Mouse (Mus musculus) midbrain, embryonic 12.5 days (tissue): ENCODE data around the gene Mxra8. TPM values are rescaled to one million over a fixed set of nuclear protein-coding genes. Genes with fewer than 3 reads are reported as not detected.

Experiments
- ATAC-seq: fragments of 200-750 bp; cut with Nextera tagmentation; 2 replicates; pipeline ENCODE4 v1.8.0; 2017; ENCODE audit warnings: low read depth, moderate TSS enrichment, moderate library complexity; ENCODE audit not compliant: low FRiP score
- H3K27ac ChIP-seq: fragments of 300-500 bp; sonication (generic); replicated peaks from 2 replicates; pipeline ENCODE4 v1.5.1; 2016; ENCODE audit warnings: mild to moderate bottlenecking
- H3K27me3 ChIP-seq: fragments of 300-500 bp; sonication (generic); 2 replicates; pipeline ENCODE4 v1.6.1; 2016; ENCODE audit warnings: mild to moderate bottlenecking
- H3K36me3 ChIP-seq: fragments of 300-500 bp; sonication (generic); 2 replicates; pipeline ENCODE4 v1.6.1; 2016
- H3K4me1 ChIP-seq: fragments of 300-500 bp; sonication (generic); 2 replicates; pipeline ENCODE4 v1.6.1; 2016
- H3K4me2 ChIP-seq: fragments of 300-500 bp; sonication (generic); replicated peaks from 2 replicates; pipeline ENCODE4 v1.6.1; 2016; ENCODE audit warnings: mild to moderate bottlenecking, moderate library complexity
- H3K4me3 ChIP-seq: fragments of 300-500 bp; sonication (generic); 2 replicates; pipeline ENCODE4 v1.5.1; 2016; ENCODE audit warnings: mild to moderate bottlenecking
- H3K9ac ChIP-seq: fragments of 300-500 bp; sonication (generic); replicated peaks from 2 replicates; pipeline ENCODE4 v1.6.1; 2016; ENCODE audit warnings: mild to moderate bottlenecking, moderate library complexity
- H3K9me3 ChIP-seq: fragments of 300-500 bp; sonication (generic); 2 replicates; pipeline ENCODE4 v1.6.1; 2016; ENCODE audit warnings: mild to moderate bottlenecking
- WGBS: fragments of 180-500 bp; shearing (Covaris S2); methylation state at CpG from one replicate; pipeline ENCODE4 v1.1.7; 2016; 5-methylcytosine and 5-hydroxymethylcytosine counted together
- polyA plus RNA-seq: library from polyadenylated mRNA; unstranded; fragments of >200 nt; fragmentation: Nextera tagmentation; extraction: Ambion mirVana; gene quantifications from 2 replicates; pipeline ENCODE4 v1.2.1, GENCODE M21; 2016

Mxra8 gene
- polyA plus RNA-seq: 31.9 and 36.0 TPM in 2 replicates

GRCm38 (mm10) chr4:155839483-155839910, at the start of gene Mxra8:
Gene Mxra8, plus strand, starts transcription at chr4:155839680.
- Histone ChIP-seq H3K4me3 (peak within 1 kb of the TSS; percentile 42), H3K36me3 (0 out of 2 replicates have a peak, but pooled peaks cover 5% of the 10 kb centered on the region), H3K9ac (peak within 1 kb of the TSS; percentile 56), H3K27ac (peak within 1 kb of the TSS; percentile 30), H3K9me3 (no peaks in the 10 kb centered on the region), H3K4me2 (peak within 1 kb of the TSS; percentile 70), H3K27me3 (peaks cover 14% of the 10 kb centered on the region), H3K4me1 (peaks cover 26% of the 10 kb centered on the region)
- peak; percentile 85 for ATAC-seq
- WGBS: 2% methylated on average over 16 of the region's 16 CpGs

- 0 out of 2 replicates have a peak, but pooled peaks cover under 1% of the 10 kb centered on the region for H3K4me1 ChIP-seq
- no peak within 1 kb of the TSS for H3K27ac ChIP-seq
- no peaks in the 10 kb centered on the region for H3K9me3 ChIP-seq
- H3K4me2 ChIP-seq: no peak within 1 kb of the TSS
- peaks cover 27% of the 10 kb centered on the region for H3K27me3 ChIP-seq
- H3K9ac ChIP-seq: no peak within 1 kb of the TSS
- no peak within 1 kb of the TSS for H3K4me3 ChIP-seq
- 75% methylated on average over 3 of the region's 3 CpGs for WGBS
- ATAC-seq: no peak
- no peaks in the 10 kb centered on the region for H3K36me3 ChIP-seq
Measured at GRCm38 (mm10) chr4:155790021-155790489, 49.4 kb upstream of the Mxra8 start, which contains the start of gene Ankrd65. Gene Ankrd65, plus strand, starts transcription at chr4:155790439.

- Histone ChIP-seq H3K27ac (no peak overlapping the region), H3K9ac (no peak overlapping the region), H3K36me3 (no peaks in the 10 kb centered on the region), H3K4me1 (no peaks in the 10 kb centered on the region), H3K4me2 (no peak overlapping the region), H3K27me3 (peaks cover 27% of the 10 kb centered on the region), H3K4me3 (no peak overlapping the region), H3K9me3 (no peaks in the 10 kb centered on the region)
- 68% methylated on average over 3 of the region's 3 CpGs for WGBS
- no peak for ATAC-seq
Measured at GRCm38 (mm10) chr4:155790650-155791161, 48.8 kb upstream of the Mxra8 start.

DNA sequence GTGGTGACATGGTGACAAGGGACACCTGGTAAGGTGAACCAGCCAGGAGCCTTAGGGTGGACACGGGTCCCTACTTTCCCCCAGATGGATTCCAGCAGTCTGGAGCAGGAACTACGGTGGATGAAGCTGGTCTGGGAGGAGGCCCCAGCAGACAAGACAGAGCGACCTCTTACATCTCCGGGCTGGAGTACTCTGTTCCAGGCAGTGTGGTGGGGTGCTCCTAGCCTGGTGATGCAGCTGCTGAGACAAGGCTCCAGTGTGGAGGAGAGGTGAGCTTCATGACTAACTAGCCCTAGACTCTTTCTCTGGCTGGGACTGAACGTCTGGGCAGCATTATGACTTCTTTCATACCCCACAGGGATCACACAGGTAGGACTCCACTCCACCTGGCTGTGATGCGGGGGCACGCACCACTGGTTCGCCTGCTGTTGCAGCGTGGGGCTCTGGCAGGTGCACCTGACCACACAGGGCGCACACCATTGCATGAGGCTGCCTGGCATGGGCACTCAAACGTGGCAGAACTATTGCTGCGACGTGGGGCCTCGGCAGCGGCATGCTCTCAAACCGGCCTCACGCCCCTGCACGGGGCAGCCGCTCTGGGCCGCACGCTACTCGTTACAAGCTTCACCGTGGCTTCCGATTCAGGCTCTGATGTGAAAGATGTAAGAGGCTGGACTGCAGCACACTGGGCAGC, 48.1 kb upstream of the Mxra8 start:
- Histone ChIP-seq H3K4me1 (no peaks in the 10 kb centered on the region), H3K27ac (no peak overlapping the region), H3K9me3 (no peaks in the 10 kb centered on the region), H3K27me3 (peaks cover 27% of the 10 kb centered on the region), H3K4me2 (no peak overlapping the region), H3K36me3 (no peaks in the 10 kb centered on the region), H3K9ac (no peak overlapping the region), H3K4me3 (no peak overlapping the region)
- WGBS: 77% methylated on average over 24 of the region's 24 CpGs
- no peak for ATAC-seq

- Histone ChIP-seq H3K4me3 (no peak overlapping the region), H3K27ac (no peak overlapping the region), H3K9me3 (no peaks in the 10 kb centered on the region), H3K27me3 (peaks cover 27% of the 10 kb centered on the region), H3K9ac (no peak overlapping the region), H3K4me1 (no peaks in the 10 kb centered on the region), H3K36me3 (no peaks in the 10 kb centered on the region), H3K4me2 (no peak overlapping the region)
- ATAC-seq: no peak
- 69% methylated on average over 2 of the region's 2 CpGs for WGBS
Measured at GRCm38 (mm10) chr4:155793730-155794129, 45.8 kb upstream of the Mxra8 start.

GRCm38 (mm10) chr4:155802075-155802474, 37.4 kb upstream of the Mxra8 start:
- Histone ChIP-seq H3K9me3 (no peaks in the 10 kb centered on the region), H3K36me3 (peaks cover 10% of the 10 kb centered on the region; the same call in 1 of the 2 replicates), H3K4me3 (no peak overlapping the region), H3K9ac (no peak overlapping the region), H3K27ac (no peak overlapping the region), H3K4me2 (no peak overlapping the region), H3K4me1 (peaks cover 17% of the 10 kb centered on the region), H3K27me3 (no peaks in the 10 kb centered on the region)
- no peak for ATAC-seq
- 100% methylated on average over 1 of the region's 1 CpGs for WGBS

DNA sequence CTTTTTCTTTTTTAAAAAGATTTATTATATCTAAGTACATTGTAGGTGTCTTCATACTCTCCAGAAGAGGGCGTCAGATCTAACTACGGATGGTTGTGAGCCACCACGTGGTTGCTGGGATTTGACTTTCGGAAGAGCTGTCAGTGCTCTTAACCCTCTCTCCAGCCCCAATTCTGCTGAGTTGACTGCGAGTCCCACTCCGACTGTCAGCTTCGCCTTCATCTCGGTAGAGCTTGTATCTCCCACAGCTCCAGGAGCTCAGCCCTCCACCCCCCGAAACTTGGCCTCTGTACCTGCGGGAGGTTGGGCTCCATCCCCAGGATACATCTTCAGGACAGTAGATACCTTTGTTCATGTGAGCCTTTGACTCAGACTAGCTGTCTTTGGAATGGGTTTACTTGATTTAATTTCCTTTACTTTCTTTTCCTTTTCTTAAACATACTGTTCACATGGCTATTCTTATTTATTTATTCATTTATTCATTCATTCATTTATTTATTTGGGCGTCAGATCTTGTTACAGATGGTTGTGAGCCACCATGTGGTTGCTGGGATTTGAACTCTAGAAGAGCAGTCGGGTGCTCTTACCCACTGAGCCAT, 36.6 kb upstream of the Mxra8 start, which contains the start of gene Mrpl20:
Gene Mrpl20 (plus strand): TSS at position 138 of the 599 bp plus-strand sequence.
- WGBS: 9% methylated on average over 12 of the region's 12 CpGs
- Histone ChIP-seq H3K27me3 (no peaks in the 10 kb centered on the region), H3K4me1 (peaks cover 17% of the 10 kb centered on the region), H3K9me3 (no peaks in the 10 kb centered on the region), H3K36me3 (peaks cover 17% of the 10 kb centered on the region), H3K9ac (peak within 1 kb of the TSS; percentile 83), H3K4me3 (peak within 1 kb of the TSS; percentile 68), H3K4me2 (peak within 1 kb of the TSS; percentile 67), H3K27ac (peak within 1 kb of the TSS; percentile 52)
- ATAC-seq: peak; percentile 38

GRCm38 (mm10) chr4:155803340-155804041, 36.0 kb upstream of the Mxra8 start:
- peaks cover 24% of the 10 kb centered on the region for H3K36me3 ChIP-seq
- H3K4me3 ChIP-seq: peak overlapping the region; percentile 68
- peak overlapping the region; percentile 67 for H3K4me2 ChIP-seq
- H3K9ac ChIP-seq: peak overlapping the region; percentile 83
- peak overlapping the region; percentile 52 for H3K27ac ChIP-seq
- H3K9me3 ChIP-seq: no peaks in the 10 kb centered on the region
- ATAC-seq: peak; percentile 97
- H3K27me3 ChIP-seq: no peaks in the 10 kb centered on the region
- H3K4me1 ChIP-seq: peaks cover 17% of the 10 kb centered on the region
- under 1% methylated on average over 58 of the region's 58 CpGs for WGBS

GRCm38 (mm10) chr4:155807841-155808240, 31.6 kb upstream of the Mxra8 start:
- Histone ChIP-seq H3K9ac (no peak overlapping the region), H3K4me2 (no peak overlapping the region), H3K36me3 (peaks cover 49% of the 10 kb centered on the region), H3K4me1 (peaks cover 21% of the 10 kb centered on the region), H3K27me3 (no peaks in the 10 kb centered on the region), H3K9me3 (no peaks in the 10 kb centered on the region), H3K27ac (no peak overlapping the region), H3K4me3 (no peak overlapping the region)
- 94% methylated on average over 3 of the region's 3 CpGs for WGBS
- no peak for ATAC-seq

- Histone ChIP-seq H3K4me1 (peaks cover 19% of the 10 kb centered on the region), H3K4me2 (peak within 1 kb of the TSS; percentile 83), H3K4me3 (peak within 1 kb of the TSS; percentile 82), H3K9me3 (no peaks in the 10 kb centered on the region), H3K27ac (peak within 1 kb of the TSS; percentile 83), H3K27me3 (no peaks in the 10 kb centered on the region), H3K36me3 (peaks cover 72% of the 10 kb centered on the region), H3K9ac (peak within 1 kb of the TSS; percentile 98)
- 1% methylated on average over 60 of the region's 60 CpGs for WGBS
- ATAC-seq: peak; percentile 100
Measured at GRCm38 (mm10) chr4:155811929-155812664, 27.4 kb upstream of the Mxra8 start, which contains the start of gene Ccnl2. Gene Ccnl2, plus strand, starts transcription at chr4:155812489.

DNA sequence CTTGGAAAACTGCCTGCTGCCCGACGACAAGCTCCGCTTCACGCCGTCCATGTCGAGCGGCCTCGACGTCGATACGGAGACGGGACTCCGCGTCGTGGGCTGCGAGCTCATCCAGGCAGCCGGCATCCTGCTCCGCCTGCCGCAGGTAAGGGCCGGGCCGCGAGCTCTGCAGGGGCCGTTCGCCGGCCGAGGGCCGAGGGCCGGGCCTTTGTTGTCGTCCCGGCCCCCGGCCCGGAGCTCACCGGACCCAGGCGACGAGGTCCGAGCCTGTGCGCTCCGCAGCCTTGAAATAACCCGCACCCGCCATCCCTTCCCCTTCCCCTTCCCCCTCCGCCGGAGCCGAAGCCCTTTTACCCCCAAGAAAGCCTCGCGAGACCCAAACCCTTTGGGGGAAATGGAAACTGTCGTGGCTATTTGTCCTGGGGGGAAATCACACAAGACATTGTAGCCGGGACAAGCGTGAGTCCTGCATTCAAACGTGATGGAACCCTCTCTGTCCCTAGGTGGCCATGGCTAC, 26.8 kb upstream of the Mxra8 start:
- peak overlapping the region; percentile 98 for H3K9ac ChIP-seq
- peak overlapping the region; percentile 83 for H3K4me2 ChIP-seq
- H3K27ac ChIP-seq: peak overlapping the region; percentile 83
- H3K9me3 ChIP-seq: no peaks in the 10 kb centered on the region
- peaks cover 19% of the 10 kb centered on the region for H3K4me1 ChIP-seq
- H3K27me3 ChIP-seq: no peaks in the 10 kb centered on the region
- H3K4me3 ChIP-seq: peak overlapping the region; percentile 82
- peak; percentile 51 for ATAC-seq
- WGBS: under 1% methylated on average over 47 of the region's 49 CpGs
- peaks cover 72% of the 10 kb centered on the region for H3K36me3 ChIP-seq
